Mouse (Mus musculus) midbrain, embryonic 15.5 days (tissue): ENCODE results near the gene Itpkb. TPM values are rescaled to one million over a fixed set of nuclear protein-coding genes. Genes with fewer than 3 reads are reported as not detected.
A peak's percentile ranks its signal among the peaks of the same experiment; 100 is the strongest.

ENCODE experiments used
- ATAC-seq: fragments of 200-750 bp; cut with Nextera tagmentation; replicated peaks from 2 replicates; pipeline ENCODE4 v1.8.0; 2017; ENCODE audit warnings: moderate TSS enrichment
- H3K27ac ChIP-seq: fragments of 300-500 bp; sonication (generic); 2 replicates; pipeline ENCODE4 v1.5.1; 2015; ENCODE audit warnings: mild to moderate bottlenecking, inconsistent platforms
- H3K27me3 ChIP-seq: fragments of 300-500 bp; sonication (generic); replicated peaks from 2 replicates; pipeline ENCODE4 v1.6.1; 2015; ENCODE audit warnings: inconsistent platforms
- H3K36me3 ChIP-seq: fragments of 300-500 bp; sonication (generic); replicated peaks from 2 replicates; pipeline ENCODE4 v1.6.1; 2015; ENCODE audit warnings: inconsistent platforms
- H3K4me1 ChIP-seq: fragments of 300-500 bp; sonication (generic); 2 replicates; pipeline ENCODE4 v1.6.1; 2015; ENCODE audit warnings: inconsistent platforms
- H3K4me2 ChIP-seq: fragments of 300-500 bp; sonication (generic); 2 replicates; pipeline ENCODE4 v1.6.1; 2015; ENCODE audit warnings: inconsistent platforms, mild to moderate bottlenecking, moderate library complexity
- H3K4me3 ChIP-seq: fragments of 300-500 bp; sonication (generic); 2 replicates; pipeline ENCODE4 v1.5.1; 2015; ENCODE audit warnings: mild to moderate bottlenecking, inconsistent platforms
- H3K9ac ChIP-seq: fragments of 300-500 bp; sonication (generic); 2 replicates; pipeline ENCODE4 v1.6.1; 2015; ENCODE audit warnings: mild to moderate bottlenecking, inconsistent platforms
- H3K9me3 ChIP-seq: fragments of 300-500 bp; sonication (generic); 2 replicates; pipeline ENCODE4 v1.6.1; 2016; ENCODE audit warnings: inconsistent platforms
- WGBS: fragments of 180-500 bp; shearing (Covaris S2); methylation state at CpG from one replicate; pipeline ENCODE4 v1.1.7; 2015; ENCODE audit warnings: mixed read lengths; 5-methylcytosine and 5-hydroxymethylcytosine counted together
- polyA plus RNA-seq: library from polyadenylated mRNA; unstranded; fragments of >200 nt; fragmentation: Nextera tagmentation; extraction: Ambion mirVana; gene quantifications from 2 replicates; pipeline ENCODE4 v1.2.1, GENCODE M21; 2015

The Itpkb gene
- polyA plus RNA-seq, 1 experiment from 2014 or later: 3.0 TPM

DNA sequence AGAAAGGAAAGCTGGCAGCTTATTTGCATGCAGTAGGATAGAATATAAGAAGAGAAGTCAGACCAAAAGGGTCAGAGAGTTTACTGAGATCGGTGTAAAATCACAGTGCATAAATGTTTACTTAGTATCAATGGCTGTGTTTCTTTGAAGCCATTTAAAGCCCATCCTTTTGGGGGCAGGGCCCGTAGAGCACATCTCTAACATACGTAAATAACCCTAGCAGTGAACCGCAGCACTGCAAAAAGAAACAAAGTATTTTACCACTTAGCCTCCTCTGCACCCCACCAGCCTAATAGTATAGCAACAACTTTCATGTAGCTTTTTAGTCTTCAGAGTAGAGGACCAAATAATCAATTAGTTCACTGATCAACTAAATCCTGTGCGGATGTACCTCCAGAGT is 67.4 kb downstream of the Itpkb start:
- Histone ChIP-seq H3K27ac (no peak overlapping the region), H3K4me1 (no peaks in the 10 kb centered on the region), H3K9ac (no peak overlapping the region), H3K27me3 (no peaks in the 10 kb centered on the region), H3K36me3 (no peaks in the 10 kb centered on the region), H3K4me3 (no peak overlapping the region), H3K9me3 (no peaks in the 10 kb centered on the region), H3K4me2 (no peak overlapping the region)
- 63% methylated on average over 5 of the region's 5 CpGs for whole genome bisulfite sequencing
- no peak for ATAC-seq

DNA sequence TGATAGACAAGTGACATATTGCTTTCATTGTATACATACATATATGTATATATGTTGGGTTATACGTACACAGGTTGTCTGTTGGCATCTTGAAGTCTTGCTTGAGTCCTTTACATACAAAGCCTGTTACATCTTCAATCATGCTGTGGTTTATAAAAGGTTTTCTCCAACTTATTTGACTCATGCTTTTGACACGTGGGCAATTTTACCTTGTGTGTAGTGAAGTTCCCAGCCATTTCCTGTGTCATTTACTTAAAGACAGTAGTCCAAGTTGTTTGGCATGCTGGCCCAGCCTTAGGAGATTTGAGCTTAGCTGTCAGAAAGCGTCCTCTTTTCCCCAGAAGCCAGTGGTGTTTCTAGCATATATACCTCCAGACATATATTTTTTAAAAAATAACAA is 68.2 kb downstream of the Itpkb start:
- Histone ChIP-seq H3K27ac (no peak overlapping the region), H3K36me3 (no peaks in the 10 kb centered on the region), H3K9ac (no peak overlapping the region), H3K4me1 (no peaks in the 10 kb centered on the region), H3K9me3 (no peaks in the 10 kb centered on the region), H3K4me3 (no peak overlapping the region), H3K4me2 (no peak overlapping the region), H3K27me3 (no peaks in the 10 kb centered on the region)
- WGBS: 78% methylated on average over 3 of the region's 3 CpGs
- no peak for ATAC-seq

DNA sequence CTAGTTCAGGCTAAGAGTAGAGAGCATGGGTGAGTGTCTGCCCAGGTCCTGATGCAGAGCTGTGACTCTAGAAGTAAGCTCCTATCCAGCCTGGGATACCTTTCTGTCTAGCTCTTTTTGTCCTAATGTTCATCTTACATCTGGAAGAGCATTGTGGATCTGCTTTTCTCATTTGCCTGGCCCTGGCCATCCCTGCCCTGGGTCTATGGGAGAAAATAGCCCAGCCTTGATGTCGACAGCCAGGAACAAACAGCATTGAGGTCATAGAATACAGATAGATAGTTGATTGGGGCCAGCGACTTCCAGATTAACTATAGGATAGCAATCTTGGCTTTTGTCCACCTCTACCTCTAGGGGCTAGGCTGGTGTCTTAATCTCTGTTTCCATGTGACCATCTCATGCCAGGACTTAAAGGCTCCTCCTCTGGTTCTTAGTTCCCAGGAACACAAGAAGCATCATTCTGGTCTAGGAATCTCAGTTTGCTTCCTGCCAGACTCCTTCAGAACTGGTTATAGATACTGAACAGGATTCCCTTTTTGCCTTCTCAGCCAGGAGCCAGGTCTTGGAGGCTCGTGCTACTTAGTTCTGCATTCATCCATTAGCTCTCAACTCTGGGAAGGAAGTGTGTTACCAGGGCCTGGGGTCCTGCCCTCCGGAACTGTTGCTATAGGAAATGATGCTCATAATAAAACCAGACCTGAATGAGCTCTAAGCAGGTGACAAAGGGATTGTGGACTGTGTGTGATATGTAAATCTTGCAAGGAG is 70.6 kb downstream of the Itpkb start:
- no peak for ATAC-seq
- Histone ChIP-seq H3K9me3 (no peaks in the 10 kb centered on the region), H3K9ac (no peak overlapping the region), H3K4me1 (no peaks in the 10 kb centered on the region), H3K27ac (no peak overlapping the region), H3K4me2 (no peak overlapping the region), H3K4me3 (no peak overlapping the region), H3K36me3 (no peaks in the 10 kb centered on the region), H3K27me3 (no peaks in the 10 kb centered on the region)
- WGBS: 78% methylated on average over 4 of the region's 4 CpGs

DNA sequence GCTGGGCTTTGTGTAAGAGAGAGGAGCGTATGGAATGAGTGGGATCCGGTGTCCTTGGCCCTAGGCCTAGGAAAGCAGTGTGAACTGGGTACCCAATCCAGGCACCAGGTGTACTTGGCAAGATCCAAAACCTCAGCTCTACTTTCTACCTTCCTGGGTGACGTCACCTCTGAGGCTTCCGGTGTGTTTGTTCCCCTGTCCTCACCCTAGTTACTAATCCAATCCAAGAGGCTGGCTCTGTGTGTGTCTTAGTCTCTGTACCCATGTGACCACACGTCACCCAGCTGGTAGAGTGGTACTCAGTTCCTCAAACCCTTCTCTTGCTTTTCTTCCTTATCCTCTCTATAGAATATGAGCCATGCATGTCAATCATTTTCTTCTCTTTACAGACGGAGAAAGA is 71.4 kb downstream of the Itpkb start:
- WGBS: 83% methylated on average over 6 of the region's 6 CpGs
- H3K36me3 ChIP-seq: no peaks in the 10 kb centered on the region
- H3K27ac ChIP-seq: no peak overlapping the region
- no peaks in the 10 kb centered on the region for H3K9me3 ChIP-seq
- H3K27me3 ChIP-seq: no peaks in the 10 kb centered on the region
- H3K4me1 ChIP-seq: no peaks in the 10 kb centered on the region
- no peak overlapping the region for H3K4me3 ChIP-seq
- no peak for ATAC-seq
- H3K9ac ChIP-seq: no peak overlapping the region
- no peak overlapping the region for H3K4me2 ChIP-seq

DNA sequence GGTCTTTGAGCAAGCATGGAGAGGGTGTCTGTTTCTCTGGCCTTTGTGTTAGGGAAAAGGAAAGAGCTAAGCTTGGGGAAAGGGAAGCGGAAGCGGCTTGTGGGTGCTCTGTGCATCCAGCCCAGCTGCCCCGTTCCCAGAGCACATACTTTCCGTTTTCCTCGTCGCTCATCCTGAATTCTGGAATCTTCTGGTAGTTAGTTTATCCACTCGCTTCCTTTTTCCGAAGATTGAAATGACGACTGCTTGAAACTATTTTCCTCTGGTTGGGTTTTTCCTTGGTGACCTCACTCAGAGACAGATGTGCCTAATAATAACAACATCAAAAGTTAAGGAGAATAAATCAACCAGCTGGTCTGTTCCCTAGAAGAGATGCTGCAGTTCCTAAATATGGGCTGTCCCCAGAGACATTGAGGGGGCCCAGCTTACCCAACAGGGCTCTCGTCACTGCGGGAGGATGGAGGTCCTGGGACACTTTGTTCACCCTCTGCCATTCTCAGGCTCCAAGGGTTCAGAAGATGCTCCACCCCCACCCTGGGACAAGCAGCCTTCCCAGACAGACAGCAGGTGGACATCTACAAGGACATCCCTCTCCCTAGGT is 72.3 kb downstream of the Itpkb start:
- H3K4me2 ChIP-seq: no peak overlapping the region
- H3K4me3 ChIP-seq: no peak overlapping the region
- H3K36me3 ChIP-seq: no peaks in the 10 kb centered on the region
- 87% methylated on average over 11 of the region's 11 CpGs for WGBS
- no peak for ATAC-seq
- no peak overlapping the region for H3K27ac ChIP-seq
- H3K9ac ChIP-seq: no peak overlapping the region
- H3K27me3 ChIP-seq: no peaks in the 10 kb centered on the region
- H3K9me3 ChIP-seq: no peaks in the 10 kb centered on the region
- H3K4me1 ChIP-seq: peaks cover 6% of the 10 kb centered on the region; the same call in 1 of the 2 replicates

DNA sequence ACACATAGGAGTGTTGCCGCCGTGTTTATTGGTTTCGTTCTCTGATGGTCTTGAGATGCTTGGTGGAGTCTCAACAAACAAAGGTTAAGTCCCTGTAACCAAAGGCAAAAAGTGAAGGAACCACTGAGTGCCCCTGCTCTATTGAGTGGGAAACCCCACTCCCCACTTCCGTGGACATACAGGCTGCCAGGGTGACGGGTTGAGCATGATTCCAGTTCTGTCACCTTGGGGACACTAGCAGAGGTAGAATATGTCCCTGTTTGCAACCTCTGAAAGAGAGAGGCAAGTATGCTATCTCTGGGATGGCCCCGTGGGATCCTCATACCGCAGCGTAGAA is 73.0 kb downstream of the Itpkb start:
- no peaks in the 10 kb centered on the region for H3K27me3 ChIP-seq
- H3K4me2 ChIP-seq: no peak overlapping the region
- H3K9me3 ChIP-seq: no peaks in the 10 kb centered on the region
- no peak for ATAC-seq
- WGBS: 91% methylated on average over 8 of the region's 8 CpGs
- H3K4me3 ChIP-seq: no peak overlapping the region
- H3K27ac ChIP-seq: no peak overlapping the region
- peaks cover 6% of the 10 kb centered on the region; the same call in 1 of the 2 replicates for H3K4me1 ChIP-seq
- H3K36me3 ChIP-seq: no peaks in the 10 kb centered on the region
- no peak overlapping the region for H3K9ac ChIP-seq

DNA sequence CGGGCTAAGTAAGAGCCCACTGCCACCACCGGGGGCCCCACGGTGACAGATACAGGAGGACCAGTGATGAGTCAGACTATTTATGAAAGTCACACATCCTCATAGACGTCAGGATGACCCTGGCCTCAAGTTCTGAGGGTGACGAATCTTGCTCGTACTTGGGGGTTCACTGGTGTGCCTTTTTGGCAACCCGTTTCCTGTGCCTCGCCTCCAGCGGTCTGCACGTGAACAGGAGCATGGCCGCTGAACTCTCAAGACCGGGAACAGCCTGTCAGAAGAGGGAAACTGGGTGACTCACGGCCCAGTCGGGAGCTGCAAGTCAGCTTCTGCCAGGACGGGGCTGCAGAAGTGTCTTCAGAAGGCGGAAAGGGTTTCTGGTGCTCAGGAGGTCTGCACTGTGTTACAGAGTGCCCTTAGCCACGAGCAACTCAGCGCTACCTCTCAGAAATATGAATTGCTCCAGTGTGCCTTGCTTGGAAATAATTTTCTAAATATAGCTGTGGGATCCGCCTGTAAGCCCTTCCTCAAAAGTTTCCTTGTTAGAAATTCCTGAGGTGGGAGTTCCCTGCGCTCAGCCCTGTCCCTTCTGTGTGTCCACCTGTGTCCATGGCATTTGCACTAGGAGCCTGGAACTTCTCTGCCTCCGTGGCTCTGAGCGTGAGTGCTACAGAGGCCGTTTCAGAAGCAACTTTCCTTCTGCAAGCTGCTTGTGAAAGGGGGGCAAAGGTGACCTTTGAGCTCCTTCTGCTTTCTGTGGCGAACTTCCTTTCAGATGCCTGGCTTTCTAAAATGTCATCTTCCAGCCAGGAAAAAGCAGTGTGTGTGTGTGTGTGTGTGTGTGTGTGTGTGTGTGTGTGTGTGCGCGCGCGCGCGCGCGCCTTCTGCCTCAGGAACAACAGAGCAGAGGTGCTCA is 73.7 kb downstream of the Itpkb start:
- no peak overlapping the region for H3K4me2 ChIP-seq
- peak overlapping the region; percentile 53 for H3K27ac ChIP-seq
- H3K36me3 ChIP-seq: no peaks in the 10 kb centered on the region
- no peak overlapping the region for H3K9ac ChIP-seq
- no peaks in the 10 kb centered on the region for H3K27me3 ChIP-seq
- H3K4me3 ChIP-seq: no peak overlapping the region
- 79% methylated on average over 32 of the region's 32 CpGs for WGBS
- no peak for ATAC-seq
- peaks cover 6% of the 10 kb centered on the region; the same call in 1 of the 2 replicates for H3K4me1 ChIP-seq
- no peaks in the 10 kb centered on the region for H3K9me3 ChIP-seq

DNA sequence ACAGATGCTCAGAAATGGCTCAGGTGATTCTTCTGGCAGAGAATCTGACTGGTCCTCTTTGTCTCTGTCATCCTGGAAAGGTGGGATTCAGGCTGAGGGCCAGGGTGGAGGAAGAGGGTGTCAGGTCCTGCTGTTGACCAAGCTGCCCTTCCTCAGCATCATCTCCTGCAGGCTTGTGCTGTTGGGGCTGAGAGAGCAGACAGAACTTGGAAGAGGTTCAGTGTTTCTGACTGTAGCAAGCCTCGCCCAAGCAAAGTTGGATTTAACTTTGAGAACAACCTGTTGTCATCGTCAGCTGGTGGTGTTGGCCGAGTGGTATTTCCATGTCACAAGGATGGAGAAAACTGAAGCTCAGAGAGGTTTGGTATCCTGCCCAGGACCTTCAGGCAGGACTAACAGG is 74.4 kb downstream of the Itpkb start:
- no peak for ATAC-seq
- Histone ChIP-seq H3K27me3 (no peaks in the 10 kb centered on the region), H3K4me3 (no peak overlapping the region), H3K27ac (0 out of 2 replicates have a peak overlapping the region, but pooled peaks have one; percentile 53), H3K4me1 (peaks cover 6% of the 10 kb centered on the region; the same call in 1 of the 2 replicates), H3K9ac (no peak overlapping the region), H3K9me3 (no peaks in the 10 kb centered on the region), H3K4me2 (no peak overlapping the region), H3K36me3 (no peaks in the 10 kb centered on the region)
- 84% methylated on average over 3 of the region's 3 CpGs for whole genome bisulfite sequencing

DNA sequence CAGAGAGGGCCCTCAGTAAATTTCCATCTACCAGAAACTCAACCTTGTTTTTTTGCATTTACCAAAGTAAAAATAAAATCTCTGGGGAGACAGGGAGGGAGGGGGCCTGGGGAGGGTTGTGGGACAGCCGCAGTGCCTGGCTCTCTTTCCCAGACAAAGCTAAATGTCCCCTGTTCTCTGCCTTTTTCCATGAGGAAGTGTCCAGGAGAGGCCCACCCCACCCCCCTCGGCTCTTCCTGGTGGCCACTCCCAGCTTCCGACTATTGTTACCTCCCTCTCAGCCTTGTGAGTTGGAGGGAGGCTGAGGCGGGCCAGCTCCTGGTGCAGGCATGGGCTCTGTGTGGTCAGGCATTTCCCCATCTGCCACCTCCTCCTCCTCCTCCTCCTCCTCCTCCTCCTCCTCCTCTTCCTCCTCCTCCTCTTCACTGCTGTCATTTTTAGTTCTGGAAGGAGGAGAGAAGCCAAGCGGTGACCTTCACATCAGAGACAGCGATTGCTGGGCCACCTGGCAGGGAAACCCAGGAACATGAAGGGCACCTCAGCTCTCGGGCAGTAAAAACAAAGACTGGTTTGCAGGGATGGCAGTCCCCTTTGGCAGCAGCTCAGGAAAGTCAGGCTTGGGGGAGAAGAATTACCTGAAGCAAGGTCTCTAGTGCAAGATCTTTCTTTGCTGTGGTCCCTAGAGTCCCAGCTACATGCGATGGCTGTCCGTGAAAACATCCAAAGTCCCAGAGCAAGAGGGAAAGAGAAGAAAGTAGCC is 75.5 kb downstream of the Itpkb start:
- H3K4me2 ChIP-seq: no peak overlapping the region
- H3K27ac ChIP-seq: no peak overlapping the region
- 84% methylated on average over 9 of the region's 9 CpGs for WGBS
- no peaks in the 10 kb centered on the region for H3K36me3 ChIP-seq
- no peak for ATAC-seq
- H3K4me3 ChIP-seq: no peak overlapping the region
- H3K9ac ChIP-seq: no peak overlapping the region
- H3K9me3 ChIP-seq: no peaks in the 10 kb centered on the region
- peaks cover 6% of the 10 kb centered on the region; the same call in 1 of the 2 replicates for H3K4me1 ChIP-seq
- H3K27me3 ChIP-seq: no peaks in the 10 kb centered on the region

DNA sequence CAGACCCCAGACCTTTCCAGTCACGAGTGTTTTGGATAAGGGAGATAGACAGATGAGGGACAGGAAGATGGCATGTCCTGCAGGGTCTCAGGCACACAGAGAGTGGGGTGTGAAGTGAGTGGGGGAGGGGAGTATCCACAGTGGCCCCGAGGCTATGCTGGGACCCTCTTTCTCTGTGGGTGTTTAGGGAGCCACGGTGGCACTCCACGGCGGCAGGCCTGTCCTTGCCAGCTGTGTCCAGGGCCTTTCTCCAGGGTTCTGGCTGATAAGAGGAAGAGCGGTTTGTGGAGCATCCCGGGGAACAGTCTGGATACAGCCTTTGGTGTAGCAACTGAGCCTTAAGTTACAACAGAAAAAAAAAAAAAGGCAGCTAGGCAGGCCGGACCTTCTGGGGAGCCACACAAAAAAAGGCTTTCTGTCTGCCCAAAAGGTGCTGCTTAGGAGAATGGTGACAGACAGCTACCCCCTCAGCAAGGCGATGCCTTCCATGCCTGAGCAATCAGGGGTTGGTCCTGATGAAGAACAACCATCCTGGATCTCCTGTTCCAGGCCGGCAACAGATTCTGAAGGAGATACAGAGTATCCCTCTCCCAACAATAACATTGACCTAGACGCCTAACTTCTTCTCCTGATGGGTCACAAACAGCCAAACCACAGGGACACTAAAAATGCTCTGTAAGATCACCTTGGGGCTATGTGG is 76.2 kb downstream of the Itpkb start:
- peaks cover 6% of the 10 kb centered on the region; the same call in 1 of the 2 replicates for H3K4me1 ChIP-seq
- H3K9ac ChIP-seq: no peak overlapping the region
- no peaks in the 10 kb centered on the region for H3K36me3 ChIP-seq
- no peaks in the 10 kb centered on the region for H3K27me3 ChIP-seq
- no peak for ATAC-seq
- H3K27ac ChIP-seq: no peak overlapping the region
- H3K9me3 ChIP-seq: no peaks in the 10 kb centered on the region
- WGBS: 73% methylated on average over 11 of the region's 11 CpGs
- no peak overlapping the region for H3K4me2 ChIP-seq
- H3K4me3 ChIP-seq: no peak overlapping the region

DNA sequence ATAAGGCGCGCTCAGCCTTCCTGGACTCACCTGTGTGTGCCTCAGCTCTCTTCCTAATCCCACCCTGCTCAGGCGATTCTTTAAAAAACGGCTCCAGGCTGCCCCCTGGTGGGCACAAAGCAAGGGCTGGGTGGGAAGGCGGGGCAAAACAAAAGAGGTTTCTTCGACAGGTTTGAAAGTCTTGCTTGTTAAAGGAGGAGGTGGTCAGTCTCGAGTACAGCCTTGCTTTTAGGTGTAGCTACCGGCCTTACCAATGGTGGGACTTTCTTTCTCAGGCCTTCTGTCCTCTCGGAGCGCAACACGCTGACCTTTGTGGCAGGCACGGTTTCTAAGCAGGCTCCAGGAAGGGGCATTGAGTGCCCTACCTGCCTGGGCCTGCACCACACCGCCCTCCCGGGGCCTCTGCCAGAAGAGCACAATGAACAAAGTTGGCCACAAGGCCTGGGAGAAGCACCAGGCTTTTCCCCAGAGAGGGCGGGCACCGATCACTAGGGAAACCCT is 76.9 kb downstream of the Itpkb start:
- H3K4me3 ChIP-seq: no peak overlapping the region
- 11% methylated on average over 16 of the region's 16 CpGs for WGBS
- ATAC-seq: peak; percentile 68; the same call in 1 of the 2 replicates

More for the DNA sequence above, 76.9 kb downstream of the Itpkb start:
- Histone ChIP-seq H3K9ac (no peak overlapping the region), H3K4me2 (peak overlapping the region; percentile 40), H3K27ac (no peak overlapping the region), H3K36me3 (no peaks in the 10 kb centered on the region), H3K27me3 (no peaks in the 10 kb centered on the region), H3K4me1 (peaks cover 6% of the 10 kb centered on the region; the same call in 1 of the 2 replicates), H3K9me3 (no peaks in the 10 kb centered on the region)
